Mouse (Mus musculus): ENCODE measurements around the gene A830005F24Rik. TPM values are rescaled to one million over a fixed set of nuclear protein-coding genes. Genes with fewer than 3 reads are reported as not detected.

Gene A830005F24Rik
- polyA plus RNA-seq (2014; fragmentation: Illumina TruSeq; extraction: RNeasy Lipid Tissue Mini Kit (QIAGEN cat#74804)), result 0.91 TPM

GRCm38 (mm10) chr13:48513003-48513929, at the start of gene A830005F24Rik, which contains the start of gene Zfp169:
A830005F24Rik (plus strand) TSS chr13:48513570.
Zfp169 (minus strand) TSS chr13:48513451.

Other genes starting within 250 kb of the A830005F24Rik start
- 3.6 TPM for gene Zfp169, start 119 bp upstream of the A830005F24Rik start, polyA plus RNA-seq (2014; fragmentation: Illumina TruSeq; extraction: RNeasy Lipid Tissue Mini Kit (QIAGEN cat#74804))
- 7.5 TPM for gene Ptpdc1, start 112.1 kb downstream of the A830005F24Rik start, polyA plus RNA-seq (2014; fragmentation: Illumina TruSeq; extraction: RNeasy Lipid Tissue Mini Kit (QIAGEN cat#74804))
- not detected for gene Barx1, start 149.4 kb downstream of the A830005F24Rik start, polyA plus RNA-seq (2014; fragmentation: Illumina TruSeq; extraction: RNeasy Lipid Tissue Mini Kit (QIAGEN cat#74804))

All from ovary, adult 10 weeks (tissue).